Mouse (Mus musculus) stomach, postnatal 0 days (tissue): ENCODE measurements around the gene Sp9.

Experiments
- CTCF ChIP-seq: IDR thresholded peaks from 2 replicates; pipeline ENCODE4 v1.5.1; 2016; ENCODE audit warnings: antibody characterized with exemption, low read depth, mild to moderate bottlenecking, moderate library complexity
- EP300 ChIP-seq: optimal IDR thresholded peaks from 2 replicates; pipeline ENCODE3; 2016; ENCODE audit warnings: antibody characterized with exemption

DNA sequence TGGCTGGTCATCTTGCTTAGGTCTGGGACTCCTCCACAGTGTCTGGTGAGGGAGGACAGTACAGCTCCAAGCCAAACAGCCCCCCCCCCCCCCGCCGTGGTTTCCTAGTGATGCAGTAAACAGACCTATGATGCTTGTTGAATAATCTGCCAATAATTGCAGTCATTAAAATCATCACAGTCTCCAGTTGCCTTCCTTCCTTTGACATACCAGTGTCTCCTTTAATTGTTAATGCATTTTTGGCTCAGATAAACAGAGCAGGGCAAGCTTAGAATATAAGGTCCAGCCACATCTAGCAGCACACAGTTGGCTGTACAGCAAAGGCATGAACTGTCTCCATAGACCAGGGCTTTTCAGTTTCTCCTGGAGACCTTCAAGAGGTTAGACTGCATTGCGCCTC, 4.5 kb upstream of the Sp9 start:
- no peak for TF ChIP-seq CTCF
- TF ChIP-seq EP300: no peak
